Mouse (Mus musculus) cerebellum, adult (tissue): Measurements from ENCODE around the gene Gm26741.
A peak's percentile ranks its signal among the peaks of the same experiment; 100 is the strongest.
"Not testable (repeated sequence)": the region's sequence is repeated elsewhere in the genome, so short reads cannot be mapped to it uniquely, and the experiment has no call there.

ENCODE experiments used
- ATAC-seq: cut with Nextera tagmentation; 2 replicates; pipeline ENCODE4 v1.9.2; 2017; ENCODE audit warnings: mild to moderate bottlenecking, moderate library complexity, mixed read lengths; ENCODE audit not compliant: insufficient number of reproducible peaks, low FRiP score, low TSS enrichment

Gm26741 gene

GRCm38 (mm10) chr10:52358467-52358866 is at the start of gene Gm26741:
Gm26741 (plus strand) TSS chr10:52358767.
- ATAC-seq: no peak

GRCm38 (mm10) chr10:52309196-52309595 is 49.4 kb upstream of the Gm26741 start:
- ATAC-seq: no peak

DNA sequence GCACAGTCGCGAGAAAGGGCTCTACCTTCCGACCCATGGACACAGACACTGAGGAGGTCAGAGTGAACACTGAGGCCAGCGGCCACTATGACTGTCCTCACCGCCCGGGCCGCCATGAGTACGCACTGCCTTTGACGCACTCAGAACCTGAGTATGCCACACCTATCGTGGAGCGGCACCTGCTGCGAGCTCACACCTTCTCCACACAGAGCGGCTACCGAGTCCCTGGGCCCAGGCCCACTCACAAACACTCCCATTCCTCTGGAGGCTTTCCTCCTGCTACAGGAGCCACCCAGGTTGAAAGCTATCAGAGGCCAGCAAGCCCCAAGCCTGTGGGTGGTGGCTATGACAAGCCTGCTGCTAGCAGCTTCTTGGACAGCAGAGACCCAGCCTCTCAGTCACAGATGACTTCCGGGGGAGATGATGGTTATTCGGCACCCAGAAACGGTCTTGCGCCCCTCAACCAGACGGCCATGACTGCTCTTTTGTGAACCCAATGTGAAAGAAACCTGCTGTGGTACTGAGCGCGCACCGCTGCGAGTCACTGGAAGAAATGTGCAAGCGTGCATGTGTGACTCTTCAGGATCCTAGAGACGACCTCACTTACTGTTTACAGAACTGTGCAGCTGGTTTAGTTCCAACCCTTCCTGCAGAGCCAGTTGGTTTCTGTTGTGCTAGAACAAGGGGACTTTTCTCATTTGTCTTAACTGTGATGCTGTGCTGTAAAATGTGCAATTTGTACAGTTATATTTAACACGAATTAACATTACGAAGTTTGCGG is 38.9 kb upstream of the Gm26741 start:
- no peak for ATAC-seq

GRCm38 (mm10) chr10:52321918-52322317 is 36.6 kb upstream of the Gm26741 start:
- no peak for ATAC-seq

DNA sequence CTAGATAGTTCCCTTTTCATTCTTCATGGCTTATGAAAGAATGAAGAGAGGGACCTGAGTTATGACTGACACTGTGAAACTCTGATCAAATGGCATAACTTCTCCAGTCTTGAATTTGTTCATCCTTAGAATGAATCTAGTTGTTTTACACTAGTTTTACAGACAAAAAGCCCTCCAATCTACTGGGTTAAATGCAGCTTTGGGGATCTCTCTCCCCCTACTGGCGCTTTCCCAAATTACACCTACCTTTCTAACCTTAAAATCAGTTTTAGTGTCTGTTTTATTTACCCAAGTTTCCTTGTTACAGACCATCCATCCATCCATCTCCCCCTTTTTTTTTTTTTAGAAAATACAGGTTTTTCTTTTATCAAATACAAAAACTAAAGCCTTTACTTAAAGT is 27.6 kb upstream of the Gm26741 start:
- no peak for ATAC-seq

DNA sequence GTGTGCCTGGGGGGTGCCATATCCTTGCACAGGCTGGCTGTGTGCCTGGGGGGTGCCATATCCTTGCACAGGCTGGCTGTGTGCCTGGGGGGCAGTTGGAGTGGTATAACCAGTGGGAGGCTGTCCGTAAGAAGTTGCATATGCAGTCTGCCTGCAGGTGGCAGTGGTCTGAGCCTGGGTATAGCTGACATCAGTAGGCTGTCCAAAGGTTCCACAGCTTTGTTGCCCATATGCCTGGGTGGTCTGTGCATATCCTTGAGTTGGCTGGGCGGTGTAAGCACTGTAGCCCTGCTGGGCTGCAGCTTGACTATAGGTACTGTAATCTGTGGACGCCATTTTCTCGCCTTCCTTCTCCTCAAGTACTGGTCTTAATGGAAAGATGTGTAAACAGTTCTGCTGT is 15.2 kb upstream of the Gm26741 start:
- ATAC-seq: not testable (repeated sequence)

DNA sequence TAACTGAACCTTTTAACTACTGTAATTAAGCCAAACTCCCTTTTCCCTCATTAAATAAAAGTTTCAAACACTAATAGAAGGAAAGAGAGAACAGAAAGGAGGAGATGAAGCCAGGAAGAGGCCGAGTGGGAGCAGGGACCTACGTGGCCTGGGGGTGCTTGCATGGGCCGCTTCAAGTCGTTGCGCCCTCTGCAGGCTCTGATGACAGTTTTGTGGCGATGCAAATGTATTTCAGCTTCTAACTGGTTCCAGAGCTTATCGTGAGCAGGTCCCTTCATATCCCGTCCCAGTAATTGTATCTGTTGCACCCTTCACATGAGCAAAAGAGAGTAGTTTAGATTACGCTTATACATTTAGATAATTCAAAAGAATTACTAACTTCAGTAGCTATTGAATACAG is 5.4 kb upstream of the Gm26741 start:
- no peak for ATAC-seq

- peak; percentile 82 for ATAC-seq
These were observed 1.7 kb downstream of the Gm26741 start for GRCm38 (mm10) chr10:52360241-52360735.

DNA sequence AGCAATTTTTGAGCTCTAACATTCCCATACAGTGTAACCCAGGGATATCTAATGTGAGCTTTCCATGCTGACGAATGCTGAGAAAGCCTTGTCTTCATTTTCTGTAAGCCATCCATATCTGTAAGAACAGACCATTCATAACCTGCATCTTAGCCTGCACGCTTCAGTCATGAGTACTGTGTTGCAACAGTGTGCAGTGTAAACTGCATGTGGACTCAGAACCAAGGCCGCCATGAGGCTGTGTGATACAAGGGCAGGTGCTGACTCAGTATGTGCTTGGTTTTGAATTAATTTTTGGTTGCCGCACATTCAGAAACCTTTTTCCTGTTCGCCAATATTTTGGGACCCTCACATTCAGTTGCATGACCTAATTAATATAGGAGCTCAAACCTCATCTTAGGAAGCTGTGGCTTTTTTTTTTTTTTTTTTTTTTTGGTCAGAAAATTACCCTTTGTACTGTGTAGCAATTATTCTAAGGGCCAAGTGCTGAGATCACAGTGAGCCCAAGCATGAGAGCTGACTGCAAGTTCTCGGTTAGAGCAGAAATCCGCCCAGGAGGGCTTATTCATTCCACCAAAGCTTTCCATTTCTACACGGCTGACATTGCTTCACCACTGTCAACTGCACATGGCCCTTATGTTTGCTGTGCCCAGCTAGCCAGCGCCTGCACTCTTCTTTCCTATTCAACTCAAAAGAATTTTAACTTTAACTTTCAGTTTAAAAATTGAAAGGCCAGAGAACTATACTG is 2.5 kb downstream of the Gm26741 start:
- no peak for ATAC-seq

- peak; percentile 87 for ATAC-seq
These were observed 9.8 kb downstream of the Gm26741 start for GRCm38 (mm10) chr10:52368376-52368775.

DNA sequence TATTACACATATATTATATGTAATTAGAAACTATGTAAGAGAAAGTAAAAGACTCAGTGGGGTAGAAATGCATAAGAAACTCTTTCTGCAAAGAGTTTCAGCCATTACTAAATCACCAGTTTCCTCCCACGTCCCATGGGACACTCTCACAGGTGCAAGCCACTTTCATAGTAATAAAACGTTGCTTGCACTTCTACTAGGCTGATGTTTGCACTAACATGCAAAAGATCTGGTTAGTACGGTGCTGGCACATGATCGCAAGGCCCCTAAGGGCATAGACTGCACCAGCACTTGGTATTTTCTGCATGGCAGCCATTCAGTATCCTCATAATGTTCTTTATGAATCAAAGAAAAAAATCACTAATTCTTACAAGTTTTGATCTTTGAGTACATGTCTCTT is 15.3 kb downstream of the Gm26741 start:
- no peak for ATAC-seq

DNA sequence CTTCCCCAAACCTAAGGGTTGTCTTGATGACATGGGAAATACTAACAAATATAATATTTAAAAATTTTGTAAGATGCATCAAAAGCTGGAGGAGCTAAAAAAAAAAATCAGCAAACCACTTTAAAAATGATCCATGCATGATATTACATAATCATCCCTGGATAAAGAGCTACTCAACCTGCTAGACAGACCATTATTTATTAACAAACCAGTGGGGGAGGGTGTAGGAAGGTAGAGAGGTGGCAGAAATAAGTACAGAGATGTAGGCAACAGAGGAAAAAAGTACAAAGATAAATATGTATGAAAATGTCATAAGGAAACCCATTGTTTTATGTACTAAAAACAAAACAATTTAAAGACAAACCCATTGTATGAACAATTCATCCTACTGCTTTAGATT is 16.1 kb downstream of the Gm26741 start:
- no peak for ATAC-seq

GRCm38 (mm10) chr10:52376422-52376821 is 17.9 kb downstream of the Gm26741 start:
- ATAC-seq: no peak

DNA sequence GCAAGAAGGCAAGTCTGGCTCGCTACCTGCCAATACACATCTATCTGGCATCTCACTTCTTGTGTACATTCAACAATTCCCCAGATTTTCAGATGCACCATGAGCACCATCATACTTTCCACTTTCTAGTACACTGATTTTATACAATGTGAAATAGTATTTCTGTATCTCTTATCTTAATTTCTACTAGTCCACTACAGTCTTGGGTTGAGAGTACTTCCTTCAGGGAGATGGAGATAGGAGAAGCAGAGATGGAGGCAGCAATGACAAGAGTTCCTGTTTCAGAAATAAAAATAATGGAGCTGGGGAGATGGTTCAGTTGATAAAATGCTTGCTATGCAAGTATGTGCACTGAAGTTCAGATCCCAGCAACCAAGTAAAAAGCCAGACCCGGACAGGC is 19.2 kb downstream of the Gm26741 start:
- no peak for ATAC-seq

GRCm38 (mm10) chr10:52381321-52381801 is 22.8 kb downstream of the Gm26741 start:
- peak; percentile 51; the same call in 1 of the 2 replicates for ATAC-seq

GRCm38 (mm10) chr10:52381845-52382591 is 23.5 kb downstream of the Gm26741 start, which contains the start of gene Gopc:
Gopc (minus strand) TSS chr10:52382124.
- ATAC-seq: peak; percentile 93

DNA sequence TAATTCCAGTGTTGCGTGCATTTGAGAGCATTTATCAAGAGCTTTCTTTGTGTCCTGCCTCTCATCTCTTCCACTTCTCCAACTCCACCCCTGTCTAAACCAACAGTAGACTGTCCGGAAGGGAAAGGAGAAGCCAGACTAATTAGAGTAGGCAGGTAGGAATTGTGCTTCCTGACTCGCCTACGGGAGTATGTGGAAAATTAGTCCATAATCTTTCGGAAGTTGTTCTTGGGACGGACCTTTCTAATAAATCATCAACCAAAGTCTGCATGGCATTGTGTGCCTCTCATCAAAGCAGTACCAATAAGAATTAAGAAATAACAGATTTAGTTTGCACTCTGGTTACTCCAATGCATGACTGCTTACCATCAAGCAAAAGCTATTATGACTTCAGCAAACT is 24.5 kb downstream of the Gm26741 start:
- no peak for ATAC-seq

GRCm38 (mm10) chr10:52383522-52383921 is 25.0 kb downstream of the Gm26741 start:
- ATAC-seq: no peak

DNA sequence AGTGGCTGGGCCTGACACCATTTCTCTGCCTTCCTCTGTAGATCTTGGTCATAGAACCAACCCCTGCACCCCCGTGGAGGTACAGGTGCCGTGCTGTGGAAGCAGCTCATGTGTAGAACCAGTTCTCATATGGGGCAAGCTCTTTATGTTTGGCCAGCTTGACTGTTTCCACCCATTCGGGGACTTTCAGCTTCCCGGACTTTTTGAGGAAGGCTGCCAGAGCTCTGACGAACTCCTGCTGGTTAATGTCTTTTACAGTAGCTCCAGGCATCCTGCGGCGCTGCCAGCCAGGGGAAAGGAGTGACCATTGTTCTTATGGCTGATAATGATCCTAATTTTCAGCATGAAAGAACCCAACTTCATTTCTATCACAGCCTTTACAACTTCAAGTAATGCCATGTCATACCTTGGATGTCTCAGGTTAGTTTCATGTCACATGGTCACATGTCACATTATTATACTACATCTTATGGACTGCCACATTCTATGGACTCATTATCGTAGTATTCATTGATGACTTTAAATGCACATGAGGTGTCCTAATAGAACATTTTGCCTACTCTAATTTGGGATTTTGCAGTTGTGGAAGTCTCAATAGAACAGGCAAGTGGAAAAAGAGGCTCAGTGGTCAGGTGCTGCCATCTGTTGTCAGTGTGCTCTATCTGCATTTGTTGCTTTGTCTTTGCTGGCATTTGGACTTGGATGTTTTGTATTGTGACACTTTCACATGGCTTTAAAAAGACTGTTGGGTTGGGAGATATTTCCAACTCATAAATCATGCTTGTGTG is 26.4 kb downstream of the Gm26741 start:
- peak; percentile 13; the same call in 1 of the 2 replicates for ATAC-seq

DNA sequence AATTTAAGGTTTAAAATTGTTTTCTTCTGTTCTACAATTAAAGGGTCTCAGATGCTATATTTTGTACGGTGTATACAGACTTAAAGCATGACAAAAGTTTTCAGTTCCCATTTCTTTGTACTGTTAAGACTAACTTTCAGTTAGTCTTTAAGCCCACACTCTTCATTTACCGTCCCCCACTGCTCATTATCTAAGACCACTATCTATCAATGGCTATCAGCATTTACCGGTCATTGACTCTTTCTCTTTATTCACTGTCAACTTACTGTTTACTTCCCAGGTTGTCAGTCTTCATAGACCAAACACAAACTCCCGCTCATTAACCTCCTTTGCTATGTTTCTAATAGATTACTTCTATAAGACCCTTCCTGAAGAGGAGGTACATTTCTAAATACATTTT is 28.6 kb downstream of the Gm26741 start:
- no peak for ATAC-seq
